Mouse (Mus musculus) E14TG2a.4 (cell line): ENCODE data around the gene Myrip.
"Not testable (repeated sequence)": the region's sequence is repeated elsewhere in the genome, so short reads cannot be mapped to it uniquely, and the experiment has no call there.

Experiments
- H3K27me3 ChIP-seq: 2 replicates; pipeline ENCODE4 v1.6.1; 2014; ENCODE audit warnings: low read length, control low read depth; ENCODE audit not compliant: insufficient read depth
- H3K36me3 ChIP-seq: 2 replicates; pipeline ENCODE4 v1.6.1; 2014; ENCODE audit warnings: low read length, control low read depth; ENCODE audit not compliant: insufficient read depth
- H3K4me1 ChIP-seq: replicated peaks from 2 replicates; pipeline ENCODE4 v1.6.1; 2014; ENCODE audit warnings: low read depth, low read length, control low read depth
- H3K4me3 ChIP-seq: replicated peaks from 2 replicates; pipeline ENCODE4 v1.5.1; 2014; ENCODE audit warnings: mild to moderate bottlenecking, low read length
- H3K9me3 ChIP-seq: 2 replicates; pipeline ENCODE4 v1.6.1; 2014; ENCODE audit warnings: low read length, control low read depth
- CTCF ChIP-seq: conservative IDR thresholded peaks from 2 replicates; pipeline ENCODE4 v1.5.1; 2014; ENCODE audit warnings: low read length
- NANOG ChIP-seq: IDR thresholded peaks from 2 replicates; pipeline ENCODE4 v1.6.1; 2014; ENCODE audit warnings: borderline replicate concordance, low read length, mixed read lengths
- POU5F1 ChIP-seq: IDR thresholded peaks from 2 replicates; pipeline ENCODE4 v1.6.1; 2014; ENCODE audit warnings: low read length, borderline replicate concordance

The Myrip gene

DNA sequence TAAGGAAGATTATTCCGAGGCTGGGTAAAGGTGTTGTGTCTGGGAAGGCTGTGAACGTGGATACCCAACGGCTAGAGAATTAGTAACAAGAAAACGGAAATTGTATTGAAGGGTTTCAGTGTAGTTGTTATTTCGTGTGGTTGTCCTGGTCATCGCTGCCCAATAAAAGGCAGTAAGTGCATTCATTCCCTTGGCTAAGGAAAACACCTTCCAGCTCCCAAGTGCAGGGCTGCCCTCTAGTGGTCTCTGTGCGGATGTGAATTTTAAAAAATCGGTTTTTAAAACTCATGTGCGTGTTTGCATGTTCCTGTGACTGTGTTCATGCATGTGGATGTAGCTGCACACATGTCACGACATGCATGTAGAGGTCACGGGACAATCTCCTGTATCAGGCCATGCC lies 76.4 kb downstream of the Myrip start:
- TF ChIP-seq NANOG (no peak), CTCF (peak; percentile 72), POU5F1 (no peak)
- peaks cover 10% of the 10 kb centered on the region for H3K9me3 ChIP-seq
- H3K4me3 ChIP-seq, result no peak overlapping the region
- peaks cover under 1% of the 10 kb centered on the region; the same call in 1 of the 2 replicates for H3K4me1 ChIP-seq
- no peaks in the 10 kb centered on the region for H3K36me3 ChIP-seq
- no peaks in the 10 kb centered on the region for H3K27me3 ChIP-seq

DNA sequence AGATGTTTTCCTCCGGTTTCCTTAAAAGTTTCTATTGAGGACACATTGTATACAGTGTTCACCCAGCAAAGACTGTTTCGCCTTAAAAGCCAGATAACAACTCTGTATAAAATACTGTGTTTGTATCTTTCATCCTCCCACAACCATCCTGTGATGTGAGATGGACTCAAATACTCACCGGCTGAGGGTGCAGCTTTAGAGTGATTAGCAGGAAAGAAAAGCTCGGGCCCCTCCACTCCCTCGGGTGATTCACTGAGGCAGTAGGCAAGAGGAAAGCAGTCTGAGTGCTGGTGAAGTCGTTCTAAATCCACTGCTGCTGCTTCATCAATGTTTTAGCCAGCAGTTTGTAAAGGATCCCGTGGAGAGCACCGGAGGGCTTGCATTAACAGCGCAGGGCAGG lies 93.9 kb downstream of the Myrip start:
- Histone ChIP-seq H3K4me3 (no peak overlapping the region), H3K36me3 (no peaks in the 10 kb centered on the region), H3K9me3 (peaks cover 7% of the 10 kb centered on the region; the same call in 1 of the 2 replicates), H3K27me3 (0 out of 2 replicates have a peak, but pooled peaks cover 4% of the 10 kb centered on the region), H3K4me1 (no peaks in the 10 kb centered on the region)
- TF ChIP-seq POU5F1, result no peak
- no peak for TF ChIP-seq CTCF
- no peak for TF ChIP-seq NANOG

DNA sequence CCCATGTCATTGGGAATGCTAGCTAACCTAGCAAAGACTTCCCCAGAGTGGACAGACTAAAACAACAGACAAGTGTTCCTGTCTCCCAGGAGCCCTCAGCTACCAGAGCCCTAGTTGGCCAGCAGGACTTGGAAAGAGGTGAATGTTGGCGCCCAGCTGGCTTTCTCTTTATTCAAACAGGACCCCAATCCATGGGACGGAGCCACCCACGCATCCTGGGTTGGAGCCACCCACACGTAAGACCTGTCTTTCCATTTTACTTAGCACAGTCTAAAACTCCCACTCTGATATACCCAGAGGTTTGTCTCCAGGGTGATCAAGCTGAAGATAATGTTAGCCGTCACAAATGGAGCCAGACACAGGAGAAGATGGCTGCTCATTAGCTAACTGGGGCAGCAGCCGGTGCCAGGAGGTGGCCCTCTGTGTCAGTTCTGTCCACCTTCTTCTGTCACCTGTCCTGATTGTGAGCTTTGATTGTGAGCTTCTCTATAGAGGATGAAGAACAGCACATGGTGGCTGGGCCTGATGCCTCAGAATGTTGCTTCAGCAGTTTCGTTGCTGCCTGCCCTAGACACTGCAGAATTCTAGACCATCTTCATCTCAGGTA lies 95.4 kb downstream of the Myrip start:
- Histone ChIP-seq H3K9me3 (no peaks in the 10 kb centered on the region), H3K27me3 (no peaks in the 10 kb centered on the region), H3K4me3 (no peak overlapping the region), H3K4me1 (no peaks in the 10 kb centered on the region), H3K36me3 (no peaks in the 10 kb centered on the region)
- TF ChIP-seq POU5F1 (no peak), NANOG (no peak), CTCF (no peak)

GRCm38 (mm10) chr9:120398289-120398688 lies 97.0 kb downstream of the Myrip start:
- Histone ChIP-seq H3K4me1 (no peaks in the 10 kb centered on the region), H3K9me3 (no peaks in the 10 kb centered on the region), H3K27me3 (no peaks in the 10 kb centered on the region), H3K4me3 (no peak overlapping the region), H3K36me3 (no peaks in the 10 kb centered on the region)
- no peak for TF ChIP-seq CTCF

GRCm38 (mm10) chr9:120399537-120399936 lies 98.2 kb downstream of the Myrip start:
- not testable (repeated sequence) for H3K9me3 ChIP-seq, H3K27me3 ChIP-seq, H3K36me3 ChIP-seq, H3K4me1 ChIP-seq, H3K4me3 ChIP-seq
- peak; percentile 56 for TF ChIP-seq CTCF

GRCm38 (mm10) chr9:120402368-120402767 lies 101.1 kb downstream of the Myrip start:
- Histone ChIP-seq H3K9me3 (no peaks in the 10 kb centered on the region), H3K27me3 (no peaks in the 10 kb centered on the region), H3K4me3 (no peak overlapping the region), H3K36me3 (no peaks in the 10 kb centered on the region), H3K4me1 (no peaks in the 10 kb centered on the region)
- TF ChIP-seq POU5F1, result no peak
- no peak for TF ChIP-seq NANOG
- TF ChIP-seq CTCF, result no peak

DNA sequence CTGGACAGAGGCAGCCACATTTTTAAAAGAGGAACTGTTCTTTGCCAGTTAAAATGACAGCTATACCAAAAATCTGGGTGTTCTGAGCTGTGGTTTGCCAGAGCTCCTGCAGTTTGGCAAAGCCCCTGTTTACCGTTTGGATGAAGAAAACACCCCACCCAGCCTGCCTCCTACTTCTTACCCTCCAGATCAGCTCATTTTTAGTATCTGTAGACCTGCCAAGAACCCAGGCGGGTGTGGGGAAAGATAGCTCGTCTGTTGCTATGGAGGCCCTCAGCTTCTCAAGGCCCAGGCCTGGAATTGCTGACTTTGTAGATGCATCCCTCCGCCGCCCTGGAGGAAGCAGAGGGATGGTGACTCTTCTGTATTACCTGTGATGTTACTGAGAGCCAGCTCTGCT lies 102.3 kb downstream of the Myrip start:
- TF ChIP-seq CTCF (no peak), NANOG (no peak), POU5F1 (no peak)
- Histone ChIP-seq H3K36me3 (no peaks in the 10 kb centered on the region), H3K4me3 (no peak overlapping the region), H3K27me3 (no peaks in the 10 kb centered on the region), H3K9me3 (no peaks in the 10 kb centered on the region), H3K4me1 (no peaks in the 10 kb centered on the region)

- Histone ChIP-seq H3K9me3 (no peaks in the 10 kb centered on the region), H3K4me1 (no peaks in the 10 kb centered on the region), H3K27me3 (peaks cover 6% of the 10 kb centered on the region; the same call in 1 of the 2 replicates), H3K4me3 (no peak overlapping the region), H3K36me3 (no peaks in the 10 kb centered on the region)
- no peak for TF ChIP-seq CTCF
- TF ChIP-seq NANOG, result no peak
- no peak for TF ChIP-seq POU5F1
Measured at GRCm38 (mm10) chr9:120409663-120410181, 108.4 kb downstream of the Myrip start.

- Histone ChIP-seq H3K4me1 (no peaks in the 10 kb centered on the region), H3K4me3 (no peak overlapping the region), H3K9me3 (no peaks in the 10 kb centered on the region), H3K27me3 (peaks cover 6% of the 10 kb centered on the region; the same call in 1 of the 2 replicates), H3K36me3 (no peaks in the 10 kb centered on the region)
- no peak for TF ChIP-seq POU5F1
- peak; percentile 62 for TF ChIP-seq CTCF
Measured at GRCm38 (mm10) chr9:120410421-120410820, 109.1 kb downstream of the Myrip start.
